Mouse (Mus musculus) limb, embryonic 15.5 days (tissue): ENCODE results near the gene Scel. TPM values are rescaled to one million over a fixed set of nuclear protein-coding genes. Genes with fewer than 3 reads are reported as not detected.
A peak's percentile ranks its signal among the peaks of the same experiment; 100 is the strongest.

Source experiments
- ATAC-seq: fragments of 200-750 bp; cut with Nextera tagmentation; 2 replicates; pipeline ENCODE4 v1.8.0; 2017; ENCODE audit warnings: low read depth, moderate TSS enrichment; ENCODE audit not compliant: insufficient number of reproducible peaks, low FRiP score, low TSS enrichment
- H3K27ac ChIP-seq: fragments of 300-500 bp; sonication (generic); 2 replicates; pipeline ENCODE4 v1.5.1; 2015; ENCODE audit warnings: moderate library complexity, mild to moderate bottlenecking, inconsistent platforms
- H3K27me3 ChIP-seq: fragments of 300-500 bp; sonication (generic); 2 replicates; pipeline ENCODE4 v1.6.1; 2015; ENCODE audit warnings: inconsistent platforms
- H3K36me3 ChIP-seq: fragments of 300-500 bp; sonication (generic); 2 replicates; pipeline ENCODE4 v1.6.1; 2015; ENCODE audit warnings: inconsistent platforms
- H3K4me1 ChIP-seq: fragments of 300-500 bp; sonication (generic); 2 replicates; pipeline ENCODE4 v1.6.1; 2015; ENCODE audit warnings: inconsistent platforms
- H3K4me2 ChIP-seq: fragments of 300-500 bp; sonication (generic); 2 replicates; pipeline ENCODE4 v1.6.1; 2015; ENCODE audit warnings: mild to moderate bottlenecking, inconsistent platforms
- H3K4me3 ChIP-seq: fragments of 300-500 bp; sonication (generic); 2 replicates; pipeline ENCODE4 v1.5.1; 2015; ENCODE audit warnings: mild to moderate bottlenecking, inconsistent platforms
- H3K9ac ChIP-seq: fragments of 300-500 bp; sonication (generic); 2 replicates; pipeline ENCODE4 v1.6.1; 2015; ENCODE audit warnings: inconsistent platforms
- H3K9me3 ChIP-seq: fragments of 300-500 bp; sonication (generic); 2 replicates; pipeline ENCODE4 v1.6.1; 2016; ENCODE audit warnings: inconsistent platforms
- WGBS: fragments of 180-500 bp; shearing (Covaris S2); methylation state at CpG from one replicate; pipeline ENCODE4 v1.1.7; 2015; 5-methylcytosine and 5-hydroxymethylcytosine counted together
- polyA plus RNA-seq: library from polyadenylated mRNA; unstranded; fragments of >200 nt; fragmentation: Nextera tagmentation; extraction: Ambion mirVana; gene quantifications from 2 replicates; pipeline ENCODE4 v1.2.1, GENCODE M21; 2015

The Scel gene
- polyA plus RNA-seq, 1 experiment from 2014 or later, result 33.2 TPM

- Histone ChIP-seq H3K4me1 (no peaks in the 10 kb centered on the region), H3K27me3 (no peaks in the 10 kb centered on the region), H3K9me3 (no peaks in the 10 kb centered on the region), H3K36me3 (no peaks in the 10 kb centered on the region), H3K27ac (no peak overlapping the region), H3K4me2 (no peak overlapping the region), H3K9ac (no peak overlapping the region), H3K4me3 (no peak overlapping the region)
- 83% methylated on average over 7 of the region's 7 CpGs for WGBS
- ATAC-seq, result no peak
Observed at GRCm38 (mm10) chr14:103481514-103481913, 31.6 kb upstream of the Scel start.

GRCm38 (mm10) chr14:103485671-103486070 lies 27.5 kb upstream of the Scel start:
- no peak overlapping the region for H3K4me2 ChIP-seq
- no peaks in the 10 kb centered on the region for H3K4me1 ChIP-seq
- no peaks in the 10 kb centered on the region for H3K36me3 ChIP-seq
- no peak overlapping the region for H3K9ac ChIP-seq
- H3K9me3 ChIP-seq, result no peaks in the 10 kb centered on the region
- no peak for ATAC-seq
- no peaks in the 10 kb centered on the region for H3K27me3 ChIP-seq
- WGBS, result 75% methylated on average over 8 of the region's 8 CpGs
- H3K4me3 ChIP-seq, result no peak overlapping the region
- no peak overlapping the region for H3K27ac ChIP-seq

DNA sequence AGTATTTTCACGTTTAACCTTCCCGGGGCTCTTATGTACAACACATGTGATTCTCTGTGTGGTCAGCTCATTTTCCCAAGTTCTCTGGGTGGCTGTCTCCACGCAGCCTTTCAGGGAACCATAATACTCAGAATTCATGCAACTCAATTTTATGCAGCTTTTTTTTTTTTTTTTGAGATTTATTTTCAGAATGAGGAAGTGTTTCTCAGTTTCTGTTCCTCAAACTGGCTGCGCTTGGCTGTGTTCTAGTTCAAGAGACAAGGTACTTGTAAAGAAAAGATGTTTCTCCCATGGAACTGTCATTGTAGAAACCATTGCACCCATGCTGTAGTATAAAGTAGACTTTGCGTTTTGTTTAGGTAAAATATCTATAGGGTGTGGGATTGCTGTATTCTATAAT lies 26.2 kb upstream of the Scel start:
- Histone ChIP-seq H3K4me2 (no peak overlapping the region), H3K4me1 (no peaks in the 10 kb centered on the region), H3K36me3 (no peaks in the 10 kb centered on the region), H3K9ac (no peak overlapping the region), H3K4me3 (no peak overlapping the region), H3K9me3 (no peaks in the 10 kb centered on the region), H3K27me3 (no peaks in the 10 kb centered on the region), H3K27ac (no peak overlapping the region)
- 90% methylated on average over 5 of the region's 5 CpGs for WGBS
- ATAC-seq, result no peak

DNA sequence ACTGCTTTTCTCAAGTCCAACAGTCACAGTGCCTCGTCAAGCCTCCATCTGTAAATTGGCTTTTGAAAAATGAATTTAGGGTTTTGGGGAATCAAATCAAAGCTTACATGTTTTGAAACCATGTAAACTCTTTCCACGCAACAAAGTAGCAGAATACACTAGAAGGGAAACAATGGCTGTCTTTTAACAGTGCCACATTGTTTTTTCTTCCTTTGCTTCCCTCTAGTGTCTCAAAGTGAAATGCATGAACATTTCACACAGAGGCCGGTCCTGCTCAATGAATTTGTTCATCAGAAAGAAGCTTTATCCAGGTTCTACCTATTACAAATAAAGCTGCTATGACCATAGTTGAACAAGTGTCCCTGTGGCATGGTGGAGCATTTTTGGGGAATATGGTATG lies 24.5 kb upstream of the Scel start:
- Histone ChIP-seq H3K27ac (peak overlapping the region; percentile 43; the same call in 1 of the 2 replicates), H3K4me2 (no peak overlapping the region; the same call in 1 of the 2 replicates), H3K4me1 (no peaks in the 10 kb centered on the region), H3K4me3 (no peak overlapping the region), H3K27me3 (no peaks in the 10 kb centered on the region), H3K9me3 (peaks cover 5% of the 10 kb centered on the region; the same call in 1 of the 2 replicates), H3K9ac (no peak overlapping the region), H3K36me3 (no peaks in the 10 kb centered on the region)
- 53% methylated on average over 3 of the region's 3 CpGs for WGBS
- no peak for ATAC-seq

DNA sequence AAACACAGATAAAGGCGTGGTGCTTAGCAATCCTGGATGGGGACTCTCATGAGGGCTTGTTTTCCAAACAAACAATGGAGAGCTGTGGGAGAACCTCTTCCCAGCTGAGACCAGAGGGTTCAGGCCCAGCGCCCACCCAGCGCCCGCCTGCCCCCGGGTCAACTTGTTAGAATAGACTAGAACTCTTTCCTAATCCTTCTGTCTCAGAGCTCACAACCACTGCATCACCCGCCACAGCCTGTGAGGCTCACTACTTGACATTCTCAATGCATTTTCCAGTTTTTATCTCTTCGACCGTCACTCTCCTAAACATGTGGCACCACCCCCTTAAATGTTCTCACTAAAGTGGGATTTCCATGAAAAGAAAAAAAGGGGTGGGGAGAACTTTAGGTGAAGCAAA lies 14.9 kb upstream of the Scel start:
- Histone ChIP-seq H3K27me3 (no peaks in the 10 kb centered on the region), H3K9me3 (peaks cover under 1% of the 10 kb centered on the region; the same call in 1 of the 2 replicates), H3K4me2 (no peak overlapping the region), H3K4me3 (no peak overlapping the region), H3K9ac (no peak overlapping the region), H3K4me1 (no peaks in the 10 kb centered on the region), H3K36me3 (no peaks in the 10 kb centered on the region), H3K27ac (no peak overlapping the region)
- ATAC-seq, result no peak
- WGBS, result 86% methylated on average over 8 of the region's 8 CpGs

GRCm38 (mm10) chr14:103498613-103499012 lies 14.5 kb upstream of the Scel start:
- 63% methylated on average over 5 of the region's 5 CpGs for WGBS
- ATAC-seq, result no peak
- H3K36me3 ChIP-seq, result no peaks in the 10 kb centered on the region
- H3K4me1 ChIP-seq, result no peaks in the 10 kb centered on the region
- H3K9me3 ChIP-seq, result no peaks in the 10 kb centered on the region
- H3K4me3 ChIP-seq, result no peak overlapping the region
- no peak overlapping the region for H3K4me2 ChIP-seq
- H3K27me3 ChIP-seq, result no peaks in the 10 kb centered on the region
- no peak overlapping the region for H3K9ac ChIP-seq
- no peak overlapping the region for H3K27ac ChIP-seq

GRCm38 (mm10) chr14:103499060-103499459 lies 14.1 kb upstream of the Scel start:
- H3K4me1 ChIP-seq, result no peaks in the 10 kb centered on the region
- no peak overlapping the region for H3K9ac ChIP-seq
- H3K9me3 ChIP-seq, result no peaks in the 10 kb centered on the region
- ATAC-seq, result no peak
- no peaks in the 10 kb centered on the region for H3K36me3 ChIP-seq
- H3K4me3 ChIP-seq, result no peak overlapping the region
- no peak overlapping the region for H3K27ac ChIP-seq
- H3K27me3 ChIP-seq, result no peaks in the 10 kb centered on the region
- 45% methylated on average over 1 of the region's 1 CpGs for WGBS
- H3K4me2 ChIP-seq, result no peak overlapping the region

- Histone ChIP-seq H3K36me3 (no peaks in the 10 kb centered on the region), H3K9me3 (no peaks in the 10 kb centered on the region), H3K4me1 (no peaks in the 10 kb centered on the region), H3K4me2 (no peak overlapping the region), H3K9ac (no peak overlapping the region), H3K27ac (no peak overlapping the region), H3K4me3 (no peak overlapping the region), H3K27me3 (no peaks in the 10 kb centered on the region)
- ATAC-seq, result no peak
- WGBS, result 54% methylated on average over 7 of the region's 7 CpGs
Observed at GRCm38 (mm10) chr14:103500309-103500708, 12.8 kb upstream of the Scel start.

DNA sequence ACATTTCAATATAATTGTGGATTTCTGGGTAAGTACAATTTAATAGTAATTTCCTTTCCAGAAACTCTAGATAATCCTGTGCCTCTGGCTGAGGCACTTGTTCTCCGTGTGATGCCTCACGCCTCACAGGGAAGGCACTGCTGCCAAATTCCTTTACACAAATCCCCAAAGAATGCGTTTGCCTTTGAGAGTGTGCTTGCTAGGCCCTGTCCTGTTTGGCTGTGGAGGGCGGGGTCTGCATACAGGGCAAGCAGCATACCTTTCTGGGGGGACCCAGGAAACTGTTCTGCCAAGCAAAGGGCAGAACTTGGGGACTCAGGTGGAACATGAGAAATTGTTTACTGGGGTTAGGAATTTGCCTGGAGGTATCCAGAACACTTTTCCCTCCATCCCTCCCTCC lies 12.2 kb upstream of the Scel start:
- Histone ChIP-seq H3K36me3 (no peaks in the 10 kb centered on the region), H3K9ac (no peak overlapping the region), H3K4me3 (no peak overlapping the region), H3K27me3 (no peaks in the 10 kb centered on the region), H3K4me1 (no peaks in the 10 kb centered on the region), H3K27ac (no peak overlapping the region), H3K4me2 (no peak overlapping the region), H3K9me3 (no peaks in the 10 kb centered on the region)
- ATAC-seq, result no peak
- WGBS, result 20% methylated on average over 4 of the region's 4 CpGs

- H3K4me3 ChIP-seq, result no peak overlapping the region
- no peak overlapping the region for H3K4me2 ChIP-seq
- H3K9ac ChIP-seq, result no peak overlapping the region
- H3K27ac ChIP-seq, result no peak overlapping the region
- H3K27me3 ChIP-seq, result no peaks in the 10 kb centered on the region
- 75% methylated on average over 7 of the region's 7 CpGs for WGBS
- no peak for ATAC-seq
- no peaks in the 10 kb centered on the region for H3K9me3 ChIP-seq
- H3K36me3 ChIP-seq, result no peaks in the 10 kb centered on the region
- no peaks in the 10 kb centered on the region for H3K4me1 ChIP-seq
Observed at GRCm38 (mm10) chr14:103504514-103504913, 8.6 kb upstream of the Scel start.

DNA sequence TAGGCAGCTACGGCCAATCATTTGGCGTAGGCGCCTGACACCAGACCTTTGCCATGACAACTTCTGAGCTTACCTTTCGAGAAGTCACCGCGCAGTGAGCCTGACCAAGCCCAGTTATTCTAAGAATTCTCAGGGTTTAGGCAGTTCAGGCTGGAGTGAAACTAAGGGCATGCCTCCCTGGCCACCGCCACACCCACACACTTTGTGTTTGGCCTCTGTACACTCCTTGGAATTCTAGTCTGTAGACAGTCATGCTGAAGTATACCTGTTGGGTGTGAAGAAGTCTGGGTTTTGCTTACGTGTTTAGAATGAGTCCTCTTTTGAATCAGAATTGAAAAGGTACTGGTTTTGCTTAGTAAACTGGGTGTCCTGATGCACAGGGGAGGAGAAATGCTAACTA lies 3.6 kb upstream of the Scel start:
- H3K9ac ChIP-seq, result no peak overlapping the region

DNA sequence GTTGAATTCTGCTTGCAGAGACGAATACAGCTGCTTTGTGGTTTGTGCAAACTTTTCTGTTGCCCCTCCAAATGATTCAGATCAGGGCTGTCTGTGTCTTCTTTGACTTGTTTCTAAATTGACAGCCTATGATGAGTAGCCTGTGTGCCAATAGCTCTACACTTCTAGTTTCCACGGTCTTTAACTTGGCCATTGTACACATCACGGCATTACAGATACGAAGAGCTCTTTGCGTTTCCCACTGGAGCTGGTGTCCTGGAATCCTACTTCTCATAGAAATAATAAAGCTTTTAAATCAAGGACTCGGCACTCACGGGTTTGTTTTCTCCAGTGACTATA lies 300 bp downstream of the Scel start:
- H3K27ac ChIP-seq, result no peak overlapping the region
- H3K4me2 ChIP-seq, result no peak overlapping the region
- WGBS, result 46% methylated on average over 7 of the region's 7 CpGs
- H3K27me3 ChIP-seq, result no peaks in the 10 kb centered on the region
- H3K4me3 ChIP-seq, result peak overlapping the region; percentile 18
- no peaks in the 10 kb centered on the region for H3K36me3 ChIP-seq
- no peak for ATAC-seq
- no peaks in the 10 kb centered on the region for H3K9me3 ChIP-seq
- 0 out of 2 replicates have a peak, but pooled peaks cover 8% of the 10 kb centered on the region for H3K4me1 ChIP-seq
- H3K9ac ChIP-seq, result no peak overlapping the region

More for the DNA sequence above, 3.6 kb upstream of the Scel start:
- H3K4me1 ChIP-seq, result 0 out of 2 replicates have a peak, but pooled peaks cover 8% of the 10 kb centered on the region
- WGBS, result 89% methylated on average over 8 of the region's 8 CpGs
- H3K27ac ChIP-seq, result no peak overlapping the region
- no peak overlapping the region for H3K4me3 ChIP-seq
- no peak for ATAC-seq
- H3K9me3 ChIP-seq, result no peaks in the 10 kb centered on the region
- H3K4me2 ChIP-seq, result no peak overlapping the region
- no peaks in the 10 kb centered on the region for H3K36me3 ChIP-seq
- no peaks in the 10 kb centered on the region for H3K27me3 ChIP-seq

GRCm38 (mm10) chr14:103515419-103515818 lies 2.3 kb downstream of the Scel start:
- WGBS, result 58% methylated on average over 8 of the region's 8 CpGs

More at GRCm38 (mm10) chr14:103515419-103515818, 2.3 kb downstream of the Scel start:
- no peak overlapping the region for H3K4me3 ChIP-seq
- H3K27ac ChIP-seq, result no peak overlapping the region
- no peak overlapping the region for H3K4me2 ChIP-seq
- no peak for ATAC-seq
- H3K9ac ChIP-seq, result no peak overlapping the region
- no peaks in the 10 kb centered on the region for H3K27me3 ChIP-seq
- H3K4me1 ChIP-seq, result 0 out of 2 replicates have a peak, but pooled peaks cover 8% of the 10 kb centered on the region
- H3K9me3 ChIP-seq, result no peaks in the 10 kb centered on the region
- H3K36me3 ChIP-seq, result no peaks in the 10 kb centered on the region
